Mouse (Mus musculus) hindbrain, embryonic 11.5 days (tissue): ENCODE measurements around the gene Ube2b. TPM values are rescaled to one million over a fixed set of nuclear protein-coding genes. Genes with fewer than 3 reads are reported as not detected.

ENCODE experiments used
- ATAC-seq: fragments of 200-750 bp; cut with Nextera tagmentation; 2 replicates; pipeline ENCODE4 v1.8.0; 2017; ENCODE audit warnings: mild to moderate bottlenecking, moderate TSS enrichment, moderate library complexity; ENCODE audit not compliant: low FRiP score
- DNase-seq: peaks from one replicate; pipeline ENCODE4 v3.0.0-alpha.2; 2015; ENCODE audit warnings: low spot score
- H3K27ac ChIP-seq: fragments of 300-500 bp; sonication (generic); 2 replicates; pipeline ENCODE4 v1.5.1; 2014; ENCODE audit warnings: mild to moderate bottlenecking, low read depth, low read length
- H3K27me3 ChIP-seq: fragments of 300-500 bp; sonication (generic); 2 replicates; pipeline ENCODE4 v1.6.1; 2014; ENCODE audit warnings: mild to moderate bottlenecking, low read length, moderate library complexity, mixed read lengths; ENCODE audit not compliant: control insufficient read depth, insufficient read depth
- H3K36me3 ChIP-seq: fragments of 300-500 bp; sonication (generic); 2 replicates; pipeline ENCODE4 v1.6.1; 2014; ENCODE audit warnings: mild to moderate bottlenecking, low read length, moderate library complexity, mixed read lengths; ENCODE audit not compliant: control insufficient read depth, insufficient read depth
- H3K4me1 ChIP-seq: fragments of 300-500 bp; sonication (generic); replicated peaks from 2 replicates; pipeline ENCODE4 v1.6.1; 2014; ENCODE audit warnings: low read length, mixed read lengths; ENCODE audit not compliant: control insufficient read depth, insufficient read depth
- H3K4me2 ChIP-seq: fragments of 300-500 bp; sonication (generic); replicated peaks from 2 replicates; pipeline ENCODE4 v1.6.1; 2014; ENCODE audit warnings: mild to moderate bottlenecking, low read depth, low read length
- H3K4me3 ChIP-seq: fragments of 300-500 bp; sonication (generic); 2 replicates; pipeline ENCODE4 v1.5.1; 2014; ENCODE audit warnings: low read depth, low read length
- H3K9ac ChIP-seq: fragments of 300-500 bp; sonication (generic); 2 replicates; pipeline ENCODE4 v1.6.1; 2014; ENCODE audit warnings: low read depth, low read length
- H3K9me3 ChIP-seq: fragments of 300-500 bp; sonication (generic); 2 replicates; pipeline ENCODE4 v1.6.1; 2016; ENCODE audit warnings: low read length; ENCODE audit not compliant: control insufficient read depth
- WGBS: fragments of 180-500 bp; shearing (Covaris S2); extraction: QIAGEN DNeasy Blood & Tissue Kit; methylation state at CpG from one replicate; pipeline ENCODE4 v1.1.7; 2014; 5-methylcytosine and 5-hydroxymethylcytosine counted together
- polyA plus RNA-seq: library from polyadenylated mRNA; unstranded; fragments of >200 nt; fragmentation: Nextera tagmentation; extraction: Ambion mirVana; gene quantifications from 2 replicates; pipeline ENCODE4 v1.2.1, GENCODE M21; 2014

The Ube2b gene
- polyA plus RNA-seq, 1 experiment from 2014 or later = 205 TPM

DNA sequence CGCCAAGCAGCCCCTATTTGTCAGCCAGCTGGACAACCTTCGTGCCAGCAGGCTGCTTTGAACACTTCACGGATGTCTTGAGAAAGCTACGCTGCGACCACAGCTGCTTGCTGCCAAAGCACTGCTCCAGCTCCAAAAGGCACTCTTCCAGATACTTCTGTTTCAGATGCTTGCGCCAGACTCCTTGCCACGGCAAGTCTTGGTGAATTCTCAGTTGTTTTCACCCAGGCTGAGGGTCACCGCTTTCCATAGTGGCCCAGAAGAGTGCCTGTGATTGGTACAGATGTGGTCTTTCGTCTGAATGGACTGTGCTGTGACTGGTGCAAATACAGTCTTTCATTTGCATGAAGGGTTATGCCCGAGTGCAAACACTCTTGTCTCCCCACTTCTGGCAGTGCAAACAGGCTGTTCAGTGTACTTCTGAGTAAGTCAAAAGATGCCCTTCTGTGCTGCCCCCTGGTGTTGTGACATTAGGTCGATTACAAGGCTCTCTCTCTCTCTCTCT is 39.5 kb downstream of the Ube2b start:
- no peaks in the 10 kb centered on the region for H3K36me3 ChIP-seq
- WGBS = 76% methylated on average over 11 of the region's 11 CpGs

DNA sequence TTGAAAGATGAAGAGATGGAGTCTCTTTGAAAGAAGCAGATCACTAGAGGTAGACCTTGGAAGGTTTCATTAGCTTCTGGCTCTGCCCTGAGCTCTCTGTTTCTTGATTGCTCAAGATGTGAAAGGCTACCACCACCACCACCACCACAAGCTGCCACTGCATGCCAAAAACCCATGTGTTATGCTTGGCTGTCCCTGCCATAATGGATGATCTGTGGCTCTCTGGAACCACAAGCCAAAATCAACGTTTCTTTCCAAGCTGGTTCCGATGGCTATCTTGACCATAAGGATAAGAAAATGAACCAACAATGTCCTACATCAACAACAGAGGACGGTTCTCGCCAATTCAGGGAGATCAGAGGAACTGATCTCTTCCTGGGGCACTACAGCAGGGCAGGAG is 40.5 kb downstream of the Ube2b start:
- H3K4me1 ChIP-seq = no peaks in the 10 kb centered on the region
- WGBS = 89% methylated on average over 4 of the region's 4 CpGs
- H3K9me3 ChIP-seq = no peaks in the 10 kb centered on the region
- no peak overlapping the region for H3K4me3 ChIP-seq
- H3K4me2 ChIP-seq = no peak overlapping the region
- H3K27me3 ChIP-seq = no peaks in the 10 kb centered on the region
- DNase-seq (no peak), ATAC-seq (no peak)
- H3K27ac ChIP-seq = no peak overlapping the region
- no peak overlapping the region for H3K9ac ChIP-seq
- H3K36me3 ChIP-seq = no peaks in the 10 kb centered on the region

More for the DNA sequence above, 39.5 kb downstream of the Ube2b start:
- no peak overlapping the region for H3K4me2 ChIP-seq
- H3K4me3 ChIP-seq = no peak overlapping the region
- no peaks in the 10 kb centered on the region for H3K4me1 ChIP-seq
- H3K9ac ChIP-seq = no peak overlapping the region
- ATAC-seq = no peak
- no peak overlapping the region for H3K27ac ChIP-seq
- H3K9me3 ChIP-seq = no peaks in the 10 kb centered on the region
- no peaks in the 10 kb centered on the region for H3K27me3 ChIP-seq
- no peak for DNase-seq

DNA sequence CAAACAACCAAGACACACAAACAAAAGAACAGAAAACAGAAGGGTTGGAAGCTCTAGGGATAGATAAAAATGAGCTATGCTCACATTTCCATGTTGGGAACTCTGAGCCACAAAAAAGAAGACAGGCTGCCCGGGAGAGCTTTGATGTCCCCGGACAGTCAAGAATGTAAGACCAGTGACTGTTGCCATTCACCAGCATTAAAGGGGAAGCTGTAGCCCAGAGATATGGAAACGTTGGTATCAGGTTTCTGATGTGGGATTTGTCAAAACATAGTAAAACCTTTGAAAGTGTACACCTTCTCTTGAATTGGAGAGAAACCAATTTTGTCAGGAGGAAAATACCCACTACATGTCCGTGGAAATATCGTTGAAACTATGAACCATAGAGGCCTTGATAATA is 41.1 kb downstream of the Ube2b start:
- H3K4me1 ChIP-seq = no peaks in the 10 kb centered on the region
- H3K27ac ChIP-seq = no peak overlapping the region
- H3K9ac ChIP-seq = no peak overlapping the region
- ATAC-seq (no peak), DNase-seq (no peak)
- H3K9me3 ChIP-seq = no peaks in the 10 kb centered on the region
- H3K27me3 ChIP-seq = no peaks in the 10 kb centered on the region
- no peak overlapping the region for H3K4me3 ChIP-seq
- 91% methylated on average over 5 of the region's 5 CpGs for WGBS
- H3K36me3 ChIP-seq = no peaks in the 10 kb centered on the region
- no peak overlapping the region for H3K4me2 ChIP-seq

DNA sequence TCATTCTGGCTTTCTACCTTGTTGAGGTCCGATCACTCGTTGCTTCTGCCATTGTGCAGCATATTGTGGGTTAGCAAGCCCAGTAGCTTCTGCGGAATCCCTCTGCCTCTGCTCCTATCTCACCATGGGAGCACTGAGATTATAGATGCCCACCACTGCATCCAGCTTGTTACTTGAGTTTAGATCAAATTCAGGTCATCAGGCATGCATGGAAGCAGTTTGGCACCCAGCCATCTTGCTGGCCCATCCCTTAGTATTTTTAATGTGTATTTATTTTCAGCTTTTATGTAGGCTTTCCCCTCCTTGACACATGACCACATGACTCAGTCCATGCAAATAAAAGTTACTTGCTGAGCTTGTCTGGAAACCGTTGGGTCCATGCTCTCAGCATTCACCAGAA is 42.8 kb downstream of the Ube2b start:
- Histone ChIP-seq H3K27me3 (no peaks in the 10 kb centered on the region), H3K36me3 (no peaks in the 10 kb centered on the region), H3K4me2 (no peak overlapping the region), H3K27ac (no peak overlapping the region), H3K9me3 (no peaks in the 10 kb centered on the region), H3K4me1 (no peaks in the 10 kb centered on the region), H3K4me3 (no peak overlapping the region), H3K9ac (no peak overlapping the region)
- DNase-seq = no peak
- ATAC-seq = no peak
- 91% methylated on average over 4 of the region's 4 CpGs for WGBS

DNA sequence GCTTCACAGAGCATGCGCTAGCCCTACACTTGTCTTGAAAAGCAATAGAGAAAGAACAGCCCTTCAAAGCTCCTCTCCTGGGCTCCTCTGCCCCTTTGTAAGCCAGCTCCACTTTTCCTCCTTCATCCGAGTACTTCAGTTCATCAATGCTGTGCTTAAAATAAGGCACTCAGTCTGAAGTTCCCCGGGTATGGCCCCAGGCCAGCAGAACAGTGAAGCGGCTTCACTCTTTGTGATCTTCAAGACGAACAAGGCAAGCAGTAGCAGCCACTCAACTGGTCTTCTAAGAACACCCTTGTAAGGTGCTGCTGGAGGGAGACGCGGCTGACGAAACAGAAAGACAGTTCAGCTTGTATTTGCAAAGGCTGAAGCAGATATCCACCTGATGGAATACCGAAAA is 44.5 kb downstream of the Ube2b start:
- ATAC-seq (no peak), DNase-seq (no peak)
- no peaks in the 10 kb centered on the region for H3K9me3 ChIP-seq
- no peaks in the 10 kb centered on the region for H3K4me1 ChIP-seq
- no peaks in the 10 kb centered on the region for H3K36me3 ChIP-seq
- 89% methylated on average over 9 of the region's 9 CpGs for WGBS
- H3K9ac ChIP-seq = no peak overlapping the region
- H3K27ac ChIP-seq = no peak overlapping the region
- no peaks in the 10 kb centered on the region for H3K27me3 ChIP-seq
- H3K4me3 ChIP-seq = no peak overlapping the region
- H3K4me2 ChIP-seq = no peak overlapping the region

DNA sequence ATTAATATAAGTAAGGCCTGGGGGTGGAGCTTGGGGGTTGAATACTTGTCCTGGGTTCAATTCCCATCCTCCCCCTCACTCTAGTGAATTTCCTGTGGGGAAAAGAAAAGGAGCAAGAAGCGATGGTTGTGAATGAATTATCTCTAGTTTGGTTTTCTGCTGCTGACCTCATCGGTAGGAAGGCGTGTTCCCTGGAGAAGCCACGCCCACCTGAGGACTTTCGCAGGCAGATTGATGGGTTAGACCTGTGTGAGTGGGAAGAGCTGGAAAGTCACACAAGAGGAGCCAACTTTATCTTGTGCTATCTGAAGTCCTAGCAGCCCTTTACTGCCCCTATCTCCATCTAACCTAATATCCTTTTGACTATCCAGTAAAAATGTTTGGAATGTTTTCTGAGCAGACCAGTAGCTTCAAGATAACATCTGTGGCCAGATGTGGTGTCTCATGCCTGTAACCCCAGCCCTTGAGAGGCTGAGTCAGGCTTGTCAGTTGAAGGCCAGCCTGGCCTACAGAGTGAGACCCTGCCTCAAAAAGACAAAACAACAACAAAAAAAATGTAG is 48.6 kb downstream of the Ube2b start:
- no peak overlapping the region for H3K4me3 ChIP-seq
- H3K4me2 ChIP-seq = no peak overlapping the region
- no peaks in the 10 kb centered on the region for H3K27me3 ChIP-seq
- 66% methylated on average over 5 of the region's 5 CpGs for WGBS
- no peak overlapping the region for H3K27ac ChIP-seq
- ATAC-seq (no peak), DNase-seq (no peak)
- no peak overlapping the region for H3K9ac ChIP-seq
- H3K4me1 ChIP-seq = no peaks in the 10 kb centered on the region
- H3K36me3 ChIP-seq = no peaks in the 10 kb centered on the region
- H3K9me3 ChIP-seq = no peaks in the 10 kb centered on the region

DNA sequence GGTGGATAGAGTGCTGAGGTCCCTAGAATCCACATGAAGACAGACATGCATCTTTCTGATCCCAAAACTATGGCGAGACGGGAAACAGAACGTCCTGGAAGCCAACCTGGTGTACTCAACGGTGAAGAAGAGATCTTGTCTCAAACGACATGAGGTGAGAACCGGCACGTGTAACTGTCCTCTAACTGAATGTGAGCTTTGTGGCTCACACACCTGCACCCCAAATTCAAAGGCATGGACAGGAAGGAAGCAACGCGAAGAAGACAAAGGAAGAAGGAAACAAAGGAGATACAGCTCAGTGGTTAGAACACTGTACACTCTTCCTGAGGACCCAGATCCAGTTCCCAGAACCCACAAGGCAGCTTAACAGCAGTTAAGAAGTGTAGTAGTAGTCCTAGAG is 50.6 kb downstream of the Ube2b start:
- Histone ChIP-seq H3K9ac (no peak overlapping the region), H3K27ac (no peak overlapping the region), H3K4me1 (no peaks in the 10 kb centered on the region), H3K4me3 (no peak overlapping the region), H3K36me3 (no peaks in the 10 kb centered on the region), H3K27me3 (no peaks in the 10 kb centered on the region), H3K9me3 (no peaks in the 10 kb centered on the region), H3K4me2 (no peak overlapping the region)
- no peak for DNase-seq
- 92% methylated on average over 9 of the region's 9 CpGs for WGBS
- no peak for ATAC-seq

DNA sequence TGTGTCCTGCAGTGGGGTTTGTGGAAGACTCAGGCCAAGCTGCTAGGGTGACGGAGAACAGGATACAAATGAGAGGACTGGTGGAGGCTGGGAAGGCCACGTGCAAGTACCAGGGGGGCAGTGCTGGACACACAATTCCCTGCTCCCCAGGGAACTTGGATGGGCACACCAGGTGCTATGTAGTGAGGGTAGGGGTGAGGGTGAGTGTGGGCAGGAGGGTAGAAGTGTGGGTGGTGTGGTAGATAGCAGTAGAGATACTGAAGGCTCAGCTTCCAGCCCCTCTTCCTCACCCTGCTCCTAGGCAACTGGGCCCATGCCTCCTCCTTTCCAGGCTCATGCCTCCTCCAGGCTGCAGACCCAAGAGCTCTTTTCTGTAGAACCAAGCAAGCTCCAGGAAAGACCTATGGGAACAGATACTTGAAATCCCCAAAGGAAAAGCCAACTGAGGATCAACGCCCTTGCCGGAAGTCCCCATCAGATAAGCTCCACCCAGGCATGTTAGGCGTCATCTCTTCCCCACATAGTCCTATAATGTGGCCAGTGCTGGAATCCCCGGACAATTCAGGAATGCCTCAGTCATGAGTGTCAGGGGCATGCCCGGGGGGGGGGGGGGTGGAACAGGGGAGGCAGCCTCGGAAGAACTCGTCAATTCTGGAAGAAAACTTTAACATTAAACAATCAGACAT is 51.3 kb downstream of the Ube2b start:
- Histone ChIP-seq H3K27ac (no peak overlapping the region), H3K27me3 (no peaks in the 10 kb centered on the region), H3K9ac (no peak overlapping the region), H3K4me3 (no peak overlapping the region), H3K4me1 (no peaks in the 10 kb centered on the region), H3K4me2 (no peak overlapping the region), H3K36me3 (no peaks in the 10 kb centered on the region), H3K9me3 (no peaks in the 10 kb centered on the region)
- 90% methylated on average over 9 of the region's 9 CpGs for WGBS
- ATAC-seq (no peak), DNase-seq (no peak)

DNA sequence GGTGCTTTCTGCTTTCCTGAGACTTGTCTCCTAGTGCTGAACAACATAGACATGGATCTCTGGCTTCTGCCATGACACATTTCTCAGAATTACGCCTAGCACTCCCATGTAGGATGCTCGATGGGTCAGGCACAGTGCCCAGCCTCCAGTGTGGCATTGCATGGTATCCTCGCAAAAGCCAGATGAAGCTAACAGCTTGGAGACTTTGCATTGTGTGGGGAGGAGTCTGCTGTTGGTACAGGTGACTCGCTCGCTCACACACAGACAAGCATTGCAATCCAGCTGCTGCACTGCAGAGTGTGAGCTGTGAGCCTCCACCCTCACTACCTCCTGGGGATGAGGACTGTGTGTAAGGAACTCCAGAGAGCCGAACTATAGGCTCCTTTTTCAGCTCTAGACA is 54.4 kb downstream of the Ube2b start:
- 82% methylated on average over 6 of the region's 6 CpGs for WGBS
- Histone ChIP-seq H3K4me2 (no peak overlapping the region), H3K27me3 (no peaks in the 10 kb centered on the region), H3K4me1 (peaks cover 3% of the 10 kb centered on the region; the same call in 1 of the 2 replicates), H3K36me3 (no peaks in the 10 kb centered on the region), H3K27ac (no peak overlapping the region), H3K4me3 (no peak overlapping the region), H3K9ac (no peak overlapping the region), H3K9me3 (no peaks in the 10 kb centered on the region)
- ATAC-seq (no peak), DNase-seq (no peak)
